In genomic region chr7:126896912-126897311, GRCm38 (mm10) we compare ENCODE assay signal across 1 mouse cellular context.
TF ChIP-seq lines count a peak whose summit lies in the region.

No protein-coding gene starts in this region.

TF ChIP-seq in CH12.LX, 34 proteins besides CTCF, POLR2A, EP300 and RAD21:
- TF ChIP-seq PAX5 (IDR thresholded peaks at IDR 0.05; ENCODE audit: low read length) (no peak), POLR2AphosphoS2 (IDR thresholded peaks at IDR 0.05; ENCODE audit: low read depth, low read length) (no peak; the same call in 1 of the 2 replicates), SMC3 (IDR thresholded peaks at IDR 0.05; ENCODE audit: low read depth, low read length) (no peak), NELFE (IDR thresholded peaks at IDR 0.05; ENCODE audit: low read depth, low read length) (no peak), ZMIZ1 (IDR thresholded peaks at IDR 0.05; ENCODE audit: low read depth, low read length) (no peak), UBTF (IDR thresholded peaks at IDR 0.05; ENCODE audit: low read depth, low read length) (no peak), MAZ (IDR thresholded peaks at IDR 0.05; ENCODE audit: low read depth, low read length) (no peak), ZNF384 (IDR thresholded peaks at IDR 0.05; ENCODE audit: low read depth, low read length) (no peak), HCFC1 (IDR thresholded peaks at IDR 0.05; ENCODE audit: low read depth, low read length) (no peak), MAFK (IDR thresholded peaks at IDR 0.05; ENCODE audit: insufficient replicate concordance, low read length) (no peak)
